Mouse (Mus musculus) thymus, adult 2 months (tissue): Measurements from ENCODE around the gene Cd69. TPM values are rescaled to one million over a fixed set of nuclear protein-coding genes. Genes with fewer than 3 reads are reported as not detected.

Experiments used
- DNase-seq: peaks from one replicate; pipeline ENCODE4 v3.0.0; 2021
- H3K27ac ChIP-seq: fragments of 200-500 bp; 2 replicates; pipeline ENCODE4 v1.5.1; 2012; ENCODE audit warnings: low read length, control low read depth; ENCODE audit not compliant: control insufficient read depth, insufficient read depth
- H3K27me3 ChIP-seq: fragments of 200-500 bp; 2 replicates; pipeline ENCODE4 v1.6.1; 2012; ENCODE audit warnings: mild to moderate bottlenecking, low read length, moderate library complexity, mixed read lengths; ENCODE audit not compliant: control insufficient read depth, insufficient read depth
- H3K36me3 ChIP-seq: fragments of 200-500 bp; 2 replicates; pipeline ENCODE4 v1.6.1; 2012; ENCODE audit warnings: mild to moderate bottlenecking, low read length, moderate library complexity; ENCODE audit not compliant: control insufficient read depth, insufficient read depth
- H3K4me1 ChIP-seq: fragments of 200-500 bp; replicated peaks from 2 replicates; pipeline ENCODE4 v1.6.1; 2012; ENCODE audit warnings: low read length; ENCODE audit not compliant: control insufficient read depth, insufficient read depth
- H3K4me3 ChIP-seq: fragments of 200-500 bp; 2 replicates; pipeline ENCODE4 v1.5.1; 2012; ENCODE audit warnings: mild to moderate bottlenecking, low read length, control low read depth, moderate library complexity; ENCODE audit not compliant: control insufficient read depth, insufficient read depth
- CTCF ChIP-seq: fragments of 200-500 bp; IDR thresholded peaks from 2 replicates; pipeline ENCODE4 v1.5.1; 2012; ENCODE audit warnings: mild to moderate bottlenecking, control low read depth, low read length, moderate library complexity, borderline replicate concordance; ENCODE audit not compliant: control insufficient read depth, poor library complexity, insufficient read depth; ENCODE audit errors: extremely low read depth
- POLR2A ChIP-seq: fragments of 200-500 bp; IDR thresholded peaks from 2 replicates; pipeline ENCODE4 v1.6.1; 2012; ENCODE audit warnings: mild to moderate bottlenecking, low read length, control low read depth, moderate library complexity; ENCODE audit not compliant: control insufficient read depth, poor library complexity, insufficient read depth; ENCODE audit errors: extremely low read depth
- WGBS: fragments of 180-500 bp; shearing (Covaris S2); methylation state at CpG from one replicate; pipeline ENCODE4 v1.1.7; 2018; 5-methylcytosine and 5-hydroxymethylcytosine counted together
- polyA plus RNA-seq: library from polyadenylated mRNA; depleted of rRNA; stranded (reverse); fragments of >200 nt; gene quantifications from 2 replicates; pipeline ENCODE4 v1.2.3, GENCODE M21; 2012

Cd69 gene
- polyA plus RNA-seq, 1 experiment, result 22.0 TPM

DNA sequence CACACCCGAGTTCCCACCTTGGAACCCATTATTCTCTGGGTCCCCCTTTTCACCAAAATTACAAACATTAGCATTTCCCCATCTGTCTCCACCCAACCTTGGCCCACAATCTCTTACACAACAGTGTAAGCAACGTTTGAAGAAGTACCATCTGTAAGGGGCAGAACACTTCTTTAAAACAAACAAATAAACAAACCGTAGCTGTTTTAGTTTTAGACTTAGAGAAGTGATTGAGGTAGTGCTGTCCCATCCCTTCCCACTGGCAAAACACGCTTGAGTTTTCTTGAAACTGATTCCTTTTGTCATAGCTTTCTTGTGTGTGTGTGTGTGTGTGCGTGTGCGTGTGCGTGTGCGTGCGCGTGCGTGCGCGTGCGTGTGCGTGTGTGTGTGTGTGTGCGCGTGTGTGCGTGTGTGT is 41.3 kb downstream of the Cd69 start:
- H3K27ac ChIP-seq, result peak overlapping the region; percentile 99
- 0 out of 2 replicates have a peak, but pooled peaks cover 4% of the 10 kb centered on the region for H3K36me3 ChIP-seq
- H3K4me3 ChIP-seq, result peak overlapping the region; percentile 12; the same call in 1 of the 2 replicates
- DNase-seq, result no peak
- no peaks in the 10 kb centered on the region for H3K27me3 ChIP-seq
- TF ChIP-seq CTCF (no peak), POLR2A (no peak)
- 54% methylated on average over 18 of the region's 18 CpGs for WGBS
- peaks cover 44% of the 10 kb centered on the region for H3K4me1 ChIP-seq

DNA sequence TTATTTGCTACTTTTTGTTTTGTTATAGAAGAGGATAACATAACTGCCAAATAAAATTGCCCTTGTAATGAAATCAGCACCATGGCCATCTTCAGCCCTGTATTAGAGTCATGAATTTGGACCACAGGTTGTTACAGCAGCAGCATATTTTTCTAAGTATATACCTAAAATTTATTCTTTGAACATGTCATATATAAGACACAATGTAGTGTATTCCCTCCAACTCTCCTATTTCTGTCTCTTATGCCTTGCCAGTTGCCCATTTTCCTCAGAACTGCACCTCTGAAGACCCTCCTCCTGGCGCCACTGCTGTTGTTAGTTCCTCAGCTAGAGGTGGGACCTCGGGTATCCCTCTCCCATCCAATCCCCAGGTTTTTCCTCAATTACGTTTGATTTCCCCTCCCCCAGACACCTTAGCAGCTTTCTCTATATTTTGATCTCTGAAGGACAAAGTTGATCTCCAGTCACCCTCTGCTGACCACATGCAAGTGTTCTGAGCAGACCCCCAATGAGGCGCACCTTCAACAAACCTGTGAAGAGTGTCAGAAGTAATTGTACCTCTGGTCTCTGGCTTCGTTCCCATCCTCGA is 41.8 kb downstream of the Cd69 start:
- WGBS, result 23% methylated on average over 6 of the region's 6 CpGs
- H3K4me1 ChIP-seq, result peaks cover 47% of the 10 kb centered on the region
- 0 out of 2 replicates have a peak, but pooled peaks cover 4% of the 10 kb centered on the region for H3K36me3 ChIP-seq
- no peak for TF ChIP-seq CTCF
- no peak for TF ChIP-seq POLR2A
- peak; percentile 30 for DNase-seq
- H3K27me3 ChIP-seq, result no peaks in the 10 kb centered on the region
- no peak overlapping the region for H3K4me3 ChIP-seq
- peak overlapping the region; percentile 99 for H3K27ac ChIP-seq

- WGBS, result 2% methylated on average over 9 of the region's 9 CpGs
- Histone ChIP-seq H3K4me1 (peaks cover 47% of the 10 kb centered on the region), H3K27me3 (no peaks in the 10 kb centered on the region), H3K4me3 (no peak overlapping the region), H3K27ac (peak overlapping the region; percentile 99), H3K36me3 (0 out of 2 replicates have a peak, but pooled peaks cover 4% of the 10 kb centered on the region)
- TF ChIP-seq POLR2A, result no peak
- TF ChIP-seq CTCF, result no peak
- peak; percentile 62 for DNase-seq
Measured at GRCm38 (mm10) chr6:129232842-129233205, 42.4 kb downstream of the Cd69 start.

GRCm38 (mm10) chr6:129232005-129232841 is 43.0 kb downstream of the Cd69 start:
- H3K36me3 ChIP-seq, result 0 out of 2 replicates have a peak, but pooled peaks cover 4% of the 10 kb centered on the region
- WGBS, result 45% methylated on average over 5 of the region's 5 CpGs
- peaks cover 47% of the 10 kb centered on the region for H3K4me1 ChIP-seq
- no peak for DNase-seq
- H3K27ac ChIP-seq, result peak overlapping the region; percentile 74; the same call in 1 of the 2 replicates
- no peaks in the 10 kb centered on the region for H3K27me3 ChIP-seq
- H3K4me3 ChIP-seq, result no peak overlapping the region
- TF ChIP-seq CTCF, result no peak
- TF ChIP-seq POLR2A, result no peak

DNA sequence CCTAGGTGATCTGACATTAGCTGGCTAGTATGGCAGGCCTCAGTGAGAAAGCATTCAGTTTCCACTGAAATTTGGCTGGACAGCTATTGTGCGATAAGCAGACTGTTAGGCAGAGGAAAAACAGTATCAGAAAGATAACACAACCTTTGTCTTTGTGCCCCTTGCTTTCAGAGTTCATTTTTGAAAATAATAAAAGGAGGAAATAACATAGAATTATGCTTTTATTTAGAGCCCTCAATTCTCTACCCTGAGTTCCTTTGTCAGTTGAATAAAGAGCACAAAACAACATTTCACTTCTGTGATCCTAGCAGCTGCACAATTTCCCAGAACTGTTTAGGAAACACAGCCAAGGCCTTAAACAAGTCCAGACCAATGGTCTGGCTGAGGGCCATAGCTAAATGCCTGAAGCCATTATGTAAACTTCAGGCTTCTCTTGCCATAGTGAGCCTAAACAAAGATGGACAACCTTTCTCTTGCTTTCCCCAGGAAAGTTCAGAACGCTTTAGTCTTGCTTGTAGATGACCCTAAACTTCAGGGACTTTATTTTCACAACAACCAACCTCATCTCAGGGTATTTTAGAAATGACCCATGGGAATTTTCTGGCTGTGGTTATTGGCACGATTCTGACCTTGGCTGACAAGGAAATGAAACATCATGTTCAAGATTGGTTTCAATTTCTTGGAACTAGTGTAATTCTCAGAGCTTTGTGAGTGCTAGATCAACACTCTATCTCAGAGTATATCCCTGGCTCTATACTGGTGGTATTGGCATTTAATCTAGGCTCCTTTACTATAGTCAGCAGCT is 45.3 kb downstream of the Cd69 start:
- no peak overlapping the region for H3K4me3 ChIP-seq
- no peaks in the 10 kb centered on the region for H3K27me3 ChIP-seq
- peaks cover 36% of the 10 kb centered on the region for H3K4me1 ChIP-seq
- 31% methylated on average over 3 of the region's 3 CpGs for WGBS
- no peak for DNase-seq
- TF ChIP-seq POLR2A (no peak), CTCF (no peak)
- 0 out of 2 replicates have a peak, but pooled peaks cover 4% of the 10 kb centered on the region for H3K36me3 ChIP-seq
- H3K27ac ChIP-seq, result peak overlapping the region; percentile 68; the same call in 1 of the 2 replicates
